Comparison of ENCODE assay signal across 21 mouse cellular contexts in the genomic region with DNA sequence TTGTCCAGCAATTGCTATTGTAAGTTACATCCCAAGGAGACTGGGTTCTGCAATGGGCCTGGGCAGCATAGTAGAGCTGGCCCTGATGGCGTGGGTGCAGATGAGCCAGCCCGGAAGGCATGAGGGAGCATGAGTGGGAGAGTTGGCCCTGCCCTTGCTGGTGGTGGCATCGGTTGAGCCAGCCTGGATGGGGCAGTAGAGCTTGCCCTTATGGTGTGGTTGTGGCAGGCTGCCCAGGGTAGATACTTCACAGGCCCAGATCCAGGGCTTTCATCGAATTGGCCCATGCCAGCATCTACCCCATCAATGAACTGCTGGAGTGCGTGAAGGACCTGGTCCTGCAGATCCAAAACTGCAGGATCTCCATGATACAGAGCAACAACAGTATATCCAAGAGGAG. TPM values are rescaled to one million over a fixed set of nuclear protein-coding genes. Genes with fewer than 3 reads are reported as not detected.
DNase-seq lines count a peak whose midpoint lies in the region; ATAC-seq and TF ChIP-seq lines count a peak whose summit lies in the region.
"Had no signal": no experiment of that assay in that cellular context is flagged by ENCODE, and none has a peak within 500 bp of the region (broad histone marks: within the 10 kb centered on the region; RNA-seq: fewer than 3 reads in every experiment).

No protein-coding gene starts in this region.

- 0 out of 2 replicates have a peak, but pooled peaks cover 3% of the 10 kb centered on the region for H3K36me3 ChIP-seq in hindbrain, postnatal 0 days (ENCODE audit: insufficient read depth, low read length)
- H3K36me3 ChIP-seq in hindbrain, embryonic 14.5 days (replicated peaks; ENCODE audit: control insufficient read depth, insufficient read depth) = no peaks in the 10 kb centered on the region
- no peaks in the 10 kb centered on the region for H3K36me3 ChIP-seq in heart, adult 2 months (ENCODE audit: control insufficient read depth, insufficient read depth, low read length)
- H3K36me3 ChIP-seq: midbrain, embryonic 15.5 days had no signal

- no peaks in the 10 kb centered on the region for H3K27me3 ChIP-seq in hindbrain, postnatal 0 days (ENCODE audit: insufficient read depth, low read length)
- H3K27me3 ChIP-seq in hindbrain, embryonic 14.5 days (ENCODE audit: control insufficient read depth, insufficient read depth, low read length) = no peaks in the 10 kb centered on the region
- H3K27me3 ChIP-seq in heart, adult 2 months (ENCODE audit: control insufficient read depth, insufficient read depth, low read length) = no peaks in the 10 kb centered on the region
- H3K27me3 ChIP-seq: forebrain, embryonic 13.5 days; midbrain, embryonic 15.5 days; Patski had no signal

- no peak for TF ChIP-seq EP300 in heart, adult 2 months (IDR thresholded peaks at IDR 0.05; ENCODE audit: insufficient read depth, low read depth, low read length)

- H3K9ac ChIP-seq in hindbrain, postnatal 0 days (replicated peaks; ENCODE audit: low read length) = no peak overlapping the region
- no peak overlapping the region for H3K9ac ChIP-seq in hindbrain, embryonic 14.5 days
- H3K9ac ChIP-seq in heart, adult 2 months (ENCODE audit: low read depth, low read length) = no peak overlapping the region
- H3K9ac ChIP-seq: forebrain, embryonic 13.5 days; liver, postnatal 0 days; midbrain, embryonic 15.5 days had no signal

- intact Hi-C loops in heart, adult 2 months (cut with DNase I) = loop anchor here (1.0 to 5.0 kb wide), 4 partner anchors 73 to 730 kb away; no protein-coding TSS in a partner anchor

- no peaks in the 10 kb centered on the region for H3K9me3 ChIP-seq in hindbrain, postnatal 0 days (ENCODE audit: low read length)
- no peaks in the 10 kb centered on the region for H3K9me3 ChIP-seq in hindbrain, embryonic 14.5 days (ENCODE audit: control insufficient read depth, low read length)
- H3K9me3 ChIP-seq: forebrain, embryonic 13.5 days; hindbrain, embryonic 10.5 days; midbrain, embryonic 15.5 days had no signal

- H3K27ac ChIP-seq in hindbrain, postnatal 0 days = no peak overlapping the region
- no peak overlapping the region for H3K27ac ChIP-seq in hindbrain, embryonic 14.5 days
- no peak overlapping the region for H3K27ac ChIP-seq in heart, adult 2 months
- H3K27ac ChIP-seq: forebrain, embryonic 13.5 days; hindbrain, embryonic 10.5 days; layer of hippocampus, adult 2 months; midbrain, embryonic 15.5 days had no signal

- no peak for DNase-seq in hindbrain, postnatal 0 days (ENCODE audit: low spot score)
- no peak for DNase-seq in hindbrain, embryonic 14.5 days (ENCODE audit: low spot score)
- peak; percentile 44 for DNase-seq in brain, adult 2 months (ENCODE audit: low read depth, low spot score)
- DNase-seq in cerebellum, adult 8-10 months = peak; percentile 36
- DNase-seq in gonadal fat pad, adult 2 months (ENCODE audit: low read depth) = peak; percentile 38
- DNase-seq in heart, adult 2 months = no peak
- DNase-seq in spleen, postnatal 36 days (ENCODE audit: low spot score in 2 of 2) = no peak
- DNase-seq: gastrocnemius, postnatal 10 days; kidney, adult 2 months; kidney, postnatal 14 days; layer of hippocampus, postnatal 36 days; liver, postnatal 0 days; retina, postnatal 1 day; thymus, postnatal 25 days had no signal

- TF ChIP-seq CTCF in hindbrain, postnatal 0 days (IDR thresholded peaks at IDR 0.05; ENCODE audit: low read depth) = no peak
- no peak for TF ChIP-seq CTCF in heart, adult 2 months (IDR thresholded peaks at IDR 0.05)

- H3K79me2 ChIP-seq in heart, adult 2 months (replicated peaks; ENCODE audit: control insufficient read depth, insufficient read depth, low read length) = no peaks in the 10 kb centered on the region

- H3K4me2 ChIP-seq in hindbrain, postnatal 0 days (ENCODE audit: low read depth, low read length) = no peak overlapping the region
- no peak overlapping the region for H3K4me2 ChIP-seq in hindbrain, embryonic 14.5 days (replicated peaks)
- H3K4me2 ChIP-seq: forebrain, embryonic 13.5 days; midbrain, embryonic 15.5 days had no signal

- no peaks in the 10 kb centered on the region for H3K4me1 ChIP-seq in hindbrain, postnatal 0 days (ENCODE audit: insufficient read depth, low read length)
- no peaks in the 10 kb centered on the region for H3K4me1 ChIP-seq in hindbrain, embryonic 14.5 days (replicated peaks; ENCODE audit: control insufficient read depth, insufficient read depth, low read length)
- H3K4me1 ChIP-seq in heart, adult 2 months (ENCODE audit: control insufficient read depth, insufficient read depth, low read length) = no peaks in the 10 kb centered on the region
- H3K4me1 ChIP-seq: forebrain, embryonic 13.5 days; hindbrain, embryonic 10.5 days; midbrain, embryonic 15.5 days had no signal

- TF ChIP-seq POLR2A in heart, adult 2 months (IDR thresholded peaks at IDR 0.05; ENCODE audit: insufficient read depth, low read depth, low read length) = no peak

- WGBS in hindbrain, postnatal 0 days = 91% methylated on average over 5 of the region's 5 CpGs
- 94% methylated on average over 5 of the region's 5 CpGs for WGBS in hindbrain, embryonic 14.5 days
- 79% methylated on average over 5 of the region's 5 CpGs for WGBS in heart, adult 2 months

- peak; percentile 16; the same call in 1 of the 2 replicates for ATAC-seq in hindbrain, postnatal 0 days
- ATAC-seq in hindbrain, embryonic 14.5 days (ENCODE audit: low FRiP score) = no peak
- ATAC-seq: activated CD4-positive, CD25-positive, alpha-beta regulatory T cell, adult 4 months; liver, postnatal 0 days had no signal

- H3K4me3 ChIP-seq in hindbrain, postnatal 0 days (ENCODE audit: low read length) = no peak overlapping the region
- no peak overlapping the region for H3K4me3 ChIP-seq in hindbrain, embryonic 14.5 days (replicated peaks; ENCODE audit: low read length)
- H3K4me3 ChIP-seq in heart, adult 2 months = no peak overlapping the region
- H3K4me3 ChIP-seq: erythroblast, embryonic 14.5 days; forebrain, embryonic 13.5 days; hindbrain, embryonic 10.5 days; layer of hippocampus, adult 2 months; midbrain, embryonic 15.5 days had no signal

RNA-seq across cellular contexts. Expression of gene Rab33b, which starts 28.3 kb away (rescaled TPM):
- 30.2 and 32.4 TPM in 2 replicates for total RNA-seq in hindbrain, postnatal 0 days (2014; rRNA removed)
- polyA plus RNA-seq in hindbrain, postnatal 0 days (2015; fragmentation: Nextera tagmentation; extraction: Ambion mirVana) = 31.8 and 33.2 TPM in 2 replicates
- polyA plus RNA-seq in hindbrain, embryonic 14.5 days (2014; fragmentation: Nextera tagmentation; extraction: Ambion mirVana) = 26.6 and 29.9 TPM in 2 replicates
- 8.8 and 11.8 TPM in 2 replicates for polyA plus RNA-seq in gonadal fat pad, adult 2 months (2012; rRNA removed)
- 10 to 100 TPM in 1 of 2 experiments, 1 to 10 TPM in 1; 9.2 to 10.7 TPM for total RNA-seq in heart, adult 2 months (2021)
- 3.9 and 7.1 TPM in 2 replicates for polyA plus RNA-seq in heart, adult 2 months (2012; rRNA removed)

RNA-seq across cellular contexts. Expression of gene Setd7, which starts 48.7 kb away (rescaled TPM):
- total RNA-seq in hindbrain, postnatal 0 days (2014; rRNA removed) = 10.1 and 20.6 TPM in 2 replicates
- polyA plus RNA-seq in hindbrain, postnatal 0 days (2015; fragmentation: Nextera tagmentation; extraction: Ambion mirVana) = 2.4 and 2.5 TPM in 2 replicates
- 2.7 and 2.9 TPM in 2 replicates for polyA plus RNA-seq in hindbrain, embryonic 14.5 days (2014; fragmentation: Nextera tagmentation; extraction: Ambion mirVana)
- 19.1 and 25.7 TPM in 2 replicates for polyA plus RNA-seq in gonadal fat pad, adult 2 months (2012; rRNA removed)
- 10 to 100 TPM; 51.0 to 68.2 TPM for total RNA-seq in heart, adult 2 months (2021)
- 21.6 and 36.6 TPM in 2 replicates for polyA plus RNA-seq in heart, adult 2 months (2012; rRNA removed)

Comparison
In these comparisons a context has a peak if more than half of its experiments do, and no peak if none do; other contexts are left out.
1. DNase-seq: peak in brain, adult 2 months (single experiment), cerebellum, adult 8-10 months (single experiment) and gonadal fat pad, adult 2 months (single experiment); none in hindbrain, postnatal 0 days (single experiment), hindbrain, embryonic 14.5 days (single experiment), heart, adult 2 months (0 of 2) and spleen, postnatal 36 days (0 of 2).